Mouse (Mus musculus) embryo, embryonic 9.5 days (tissue): Measurements from ENCODE around the gene Nudt3.

ENCODE experiments used
- DNase-seq: peaks from one replicate; pipeline ENCODE4 v3.0.0-alpha.2; 2017; ENCODE audit errors: extremely low spot score

Gene Nudt3

GRCm38 (mm10) chr17:27551393-27551940 lies 71.8 kb downstream of the Nudt3 start:
- no peak for DNase-seq

DNA sequence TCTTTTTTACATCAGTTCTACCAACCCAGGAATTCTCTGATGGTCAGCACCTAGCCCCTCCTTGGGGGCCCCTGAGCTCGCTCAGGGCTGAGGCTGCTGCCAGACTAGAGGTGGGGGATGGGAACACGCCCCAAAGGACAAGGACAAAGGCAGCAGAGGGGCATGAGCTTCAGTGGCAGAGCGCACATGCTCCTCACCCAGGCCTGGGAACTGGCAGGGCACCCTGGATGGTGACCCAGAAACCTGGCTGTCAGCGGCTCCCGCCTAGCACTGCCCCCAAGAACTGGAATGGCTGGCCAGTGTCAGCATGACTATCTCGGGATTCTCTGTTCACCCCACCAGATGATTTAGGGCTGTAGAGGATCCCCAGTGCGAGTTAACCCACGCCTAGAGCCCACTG lies 74.1 kb downstream of the Nudt3 start:
- DNase-seq: no peak

DNA sequence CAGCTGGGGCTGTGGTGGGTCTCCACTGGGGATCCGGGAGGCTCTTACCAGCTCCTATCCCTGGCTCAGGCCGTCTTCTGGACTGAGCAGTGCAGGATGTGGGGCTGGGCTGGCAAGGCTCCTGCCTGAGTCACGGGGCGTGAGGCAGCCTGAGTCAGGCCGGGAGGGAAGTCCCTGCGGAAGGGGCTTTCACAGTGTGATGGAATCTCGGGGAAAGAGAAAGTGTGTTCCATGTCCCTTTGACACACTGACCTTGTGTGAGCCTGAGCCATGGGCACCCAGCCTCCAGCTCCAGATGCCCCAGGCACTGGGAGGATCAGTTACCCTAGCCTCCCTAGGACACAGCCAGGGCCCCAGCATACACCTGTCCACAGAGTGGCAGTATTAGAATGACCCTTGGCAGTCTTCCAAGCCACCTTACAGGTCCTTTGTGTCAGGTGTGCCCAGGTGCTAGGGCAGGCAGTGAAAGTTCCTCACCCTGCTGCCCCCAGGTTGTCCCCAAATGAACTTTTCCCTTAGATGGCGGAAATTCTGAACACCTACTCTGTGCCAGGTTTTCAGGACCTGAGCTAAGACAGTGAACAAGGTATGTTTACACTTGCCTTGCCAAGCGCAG lies 75.9 kb downstream of the Nudt3 start:
- no peak for DNase-seq

DNA sequence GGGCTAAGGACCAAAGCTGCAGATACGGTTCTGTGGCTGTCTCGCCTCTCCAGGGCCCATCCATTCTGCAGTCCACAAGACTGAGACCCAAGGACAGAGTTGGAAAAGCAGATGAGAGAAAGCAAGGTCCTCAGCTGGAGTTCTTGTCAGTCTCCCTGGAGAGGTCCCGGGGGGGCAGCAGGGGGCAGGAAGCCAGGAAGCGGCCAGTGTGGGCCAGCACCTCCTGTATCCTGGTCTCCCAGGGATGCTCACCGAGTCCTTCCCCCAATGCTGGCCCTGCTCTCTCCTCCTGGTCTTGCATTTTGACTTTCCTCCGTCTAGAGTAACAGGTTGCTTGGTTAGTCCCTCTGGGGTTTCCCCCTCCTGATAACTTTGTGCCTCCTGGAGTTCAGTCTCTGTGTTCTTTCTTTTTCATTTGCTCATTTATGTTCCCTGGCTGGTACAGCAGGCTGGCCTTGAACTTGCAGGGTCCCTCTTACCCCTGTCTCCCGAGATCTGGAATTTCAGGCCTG lies 76.7 kb downstream of the Nudt3 start:
- DNase-seq: no peak

DNA sequence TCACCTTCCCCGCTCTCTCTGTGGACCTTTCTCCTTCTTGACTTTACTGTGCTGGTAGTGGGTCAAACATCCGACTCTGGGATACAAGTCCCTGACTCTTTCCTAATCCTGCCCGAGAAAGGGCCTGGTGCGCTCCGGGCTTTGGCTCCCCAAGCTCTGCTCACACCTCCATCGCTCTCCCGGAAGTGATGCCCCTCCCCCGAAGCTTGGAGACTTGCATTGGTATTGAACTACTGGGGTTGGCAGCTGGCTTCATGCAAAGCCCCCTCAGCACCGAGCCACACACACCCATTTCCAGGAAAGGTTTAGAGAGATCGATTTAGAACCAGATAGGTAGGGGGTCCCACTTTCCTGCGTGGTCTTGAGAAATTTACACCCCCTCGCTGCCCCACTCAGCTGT lies 77.3 kb downstream of the Nudt3 start:
- no peak for DNase-seq

- DNase-seq: no peak
These were observed 78.7 kb downstream of the Nudt3 start for GRCm38 (mm10) chr17:27544551-27544950.

GRCm38 (mm10) chr17:27541984-27542383 lies 81.3 kb downstream of the Nudt3 start:
- DNase-seq: no peak

GRCm38 (mm10) chr17:27541261-27541660 lies 82.0 kb downstream of the Nudt3 start:
- no peak for DNase-seq

DNA sequence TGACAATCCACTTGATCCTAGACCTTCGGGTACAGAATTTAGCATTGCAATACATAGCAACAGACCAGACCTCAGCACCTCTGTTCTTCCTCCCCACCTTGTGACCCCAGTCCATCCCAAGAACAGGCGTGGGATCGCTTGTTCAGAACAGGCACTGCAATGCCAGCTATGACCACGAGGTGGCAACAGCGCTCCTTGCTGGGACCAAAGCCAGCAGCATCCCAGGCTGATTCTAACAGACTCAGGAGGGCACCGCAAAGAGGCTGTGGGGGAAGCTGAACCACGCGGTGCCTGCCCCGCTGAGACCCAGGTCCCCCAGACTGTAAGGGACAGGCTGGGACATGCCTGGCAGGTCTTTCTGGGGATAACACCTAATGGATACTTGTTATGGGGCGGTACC lies 88.6 kb downstream of the Nudt3 start:
- DNase-seq: peak; percentile 93

DNA sequence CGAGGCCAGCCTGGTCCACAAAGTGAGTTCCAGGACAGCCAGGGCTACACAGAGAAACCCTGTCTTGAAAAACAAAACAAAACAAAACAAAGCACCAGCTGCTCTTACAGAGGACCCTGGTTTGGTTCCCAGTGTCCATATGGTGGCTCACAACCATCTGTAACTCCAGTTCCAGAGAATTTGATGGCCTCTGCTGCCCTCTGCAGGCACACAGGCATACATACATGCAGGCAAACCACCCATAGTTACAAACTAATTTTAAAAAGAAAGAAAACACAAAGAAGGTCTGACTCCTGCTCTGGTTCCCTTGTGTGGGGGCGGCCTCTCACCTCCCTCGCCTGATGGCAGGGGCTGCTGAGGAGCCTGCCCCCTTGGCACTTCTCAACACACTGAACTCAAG lies 89.9 kb downstream of the Nudt3 start:
- DNase-seq: no peak

- DNase-seq: no peak
These were observed 91.2 kb downstream of the Nudt3 start for GRCm38 (mm10) chr17:27532095-27532494.
